Mouse (Mus musculus) cerebellum, adult 18-20 months (tissue): ENCODE measurements around the gene Susd2.

Source experiments
- DNase-seq, 2 experiments: peaks; one replicate each; pipeline ENCODE4 v3.0.0; 2021

Susd2 gene

GRCm38 (mm10) chr10:75616044-75616443 is 27.8 kb downstream of the Susd2 start:
- no peak for DNase-seq

DNA sequence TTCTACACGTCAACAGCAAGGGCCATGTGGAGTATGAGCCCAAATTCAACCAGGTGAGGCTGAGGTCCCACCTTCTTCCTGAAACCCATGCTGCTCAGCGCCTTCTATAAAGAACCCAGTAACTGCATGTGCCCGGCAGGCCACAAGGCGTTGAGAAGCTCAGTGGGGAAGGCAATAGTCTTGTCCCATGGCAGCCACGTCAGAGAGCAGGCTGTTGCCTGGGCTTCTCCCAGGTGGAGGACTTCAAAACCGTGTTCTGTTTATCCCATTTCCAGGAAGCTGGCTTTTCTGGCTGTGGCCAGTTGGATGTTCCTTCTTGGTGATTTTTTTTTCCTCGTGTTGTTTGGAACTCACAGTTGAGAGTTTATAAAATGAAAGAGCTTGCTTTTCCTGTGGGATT is 33.3 kb downstream of the Susd2 start:
- DNase-seq: no peak

DNA sequence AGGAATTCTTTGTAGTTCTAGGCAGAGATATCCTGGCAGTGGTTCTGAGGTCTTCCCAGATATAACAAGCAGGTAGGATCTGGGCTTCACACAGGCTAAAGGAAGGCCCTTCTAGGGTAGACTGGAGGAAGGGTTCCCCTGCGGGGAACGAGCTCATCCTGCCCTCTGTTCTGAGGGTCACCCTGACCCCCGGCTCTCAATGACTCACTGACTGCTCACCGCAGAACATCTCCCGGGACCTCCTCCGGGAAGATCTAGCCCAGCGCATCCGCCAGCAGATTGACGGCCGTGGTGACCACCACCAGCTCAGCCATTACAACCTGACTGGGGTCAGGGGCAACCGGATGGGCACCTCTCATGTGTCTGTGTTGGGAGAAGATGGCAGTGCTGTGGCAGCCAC is 34.8 kb downstream of the Susd2 start:
- DNase-seq: no peak

DNA sequence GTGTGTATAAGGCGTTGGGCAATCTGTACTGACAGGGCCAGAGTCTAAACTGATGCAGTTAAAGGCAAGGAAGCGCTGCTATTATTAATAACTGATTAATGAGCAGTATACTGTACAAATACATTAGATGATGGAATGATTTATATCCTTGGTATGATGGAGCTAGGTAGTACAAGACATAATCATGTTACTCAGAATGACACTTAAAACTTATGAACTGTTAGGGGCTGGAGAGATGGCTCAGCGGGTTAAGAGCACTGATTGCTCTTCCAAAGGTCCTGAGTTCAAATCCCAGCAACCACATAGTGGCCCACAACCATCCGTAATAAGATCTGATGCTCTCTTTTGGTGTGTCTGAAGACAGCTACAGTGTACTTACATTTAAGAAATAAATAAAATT is 36.6 kb downstream of the Susd2 start:
- no peak for DNase-seq

DNA sequence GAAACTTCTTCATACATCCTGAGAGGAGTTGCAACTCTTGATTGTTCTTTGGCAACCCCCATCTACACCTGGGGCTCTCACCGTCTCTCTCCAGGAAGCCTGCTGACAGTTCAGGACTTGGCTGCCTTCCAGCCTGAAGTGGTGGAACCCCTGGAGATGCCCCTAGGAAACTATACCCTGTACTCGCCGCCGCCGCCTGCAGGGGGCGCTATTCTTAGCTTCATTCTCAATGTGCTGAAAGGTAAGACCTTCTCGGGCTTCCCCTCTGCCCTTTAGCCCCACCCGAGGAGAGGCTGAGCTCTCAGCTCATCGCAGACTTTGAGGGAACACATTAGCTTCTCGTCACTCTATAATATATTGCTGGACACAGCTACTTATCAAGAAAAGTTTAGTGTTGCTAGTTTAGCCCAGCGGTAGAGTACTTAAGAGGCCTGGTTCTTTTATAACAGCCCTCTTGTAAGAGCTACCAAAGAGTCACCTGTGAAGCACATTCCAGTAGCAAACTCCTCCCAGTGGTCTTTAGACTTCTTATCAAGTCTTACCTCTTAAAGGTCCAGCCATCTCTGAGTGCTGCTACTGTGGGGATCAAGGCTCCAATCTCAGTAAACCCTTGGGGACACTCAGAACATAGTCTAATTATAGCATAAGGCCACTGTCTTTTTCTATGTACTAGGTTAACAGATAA is 38.5 kb downstream of the Susd2 start:
- DNase-seq: no peak

DNA sequence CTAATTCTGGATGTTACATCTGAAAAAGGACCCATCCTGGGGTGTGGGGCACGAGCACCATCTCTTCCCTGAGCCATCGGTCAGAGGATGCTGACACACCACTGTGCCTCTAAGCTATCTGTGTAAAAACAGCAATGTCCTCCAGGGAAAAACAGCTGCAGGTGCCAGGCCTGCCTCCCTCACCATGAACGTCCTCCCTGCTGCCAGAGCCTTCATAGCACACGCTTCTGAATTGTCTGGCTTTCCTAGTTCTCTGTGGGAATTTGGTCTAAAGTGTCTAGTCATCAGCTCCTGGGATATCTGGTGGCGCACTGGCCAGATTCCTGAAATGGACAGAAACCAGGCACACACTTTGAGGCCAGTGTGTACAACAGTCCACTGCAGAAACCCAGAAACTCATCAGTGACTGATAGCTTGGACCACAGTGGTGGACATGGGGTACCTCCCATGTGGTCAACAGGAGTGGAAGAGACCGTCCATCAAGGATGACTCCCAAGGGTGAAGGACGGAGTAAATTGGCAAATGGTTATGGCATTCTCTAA is 43.5 kb downstream of the Susd2 start:
- DNase-seq: no peak

GRCm38 (mm10) chr10:75595981-75596380 is 47.8 kb downstream of the Susd2 start:
- peak; percentile 48 to 54 for DNase-seq

- no peak for DNase-seq
These were observed 51.2 kb downstream of the Susd2 start for GRCm38 (mm10) chr10:75592585-75592984.

- DNase-seq: no peak
These were observed 52.5 kb downstream of the Susd2 start for GRCm38 (mm10) chr10:75591211-75591894.

DNA sequence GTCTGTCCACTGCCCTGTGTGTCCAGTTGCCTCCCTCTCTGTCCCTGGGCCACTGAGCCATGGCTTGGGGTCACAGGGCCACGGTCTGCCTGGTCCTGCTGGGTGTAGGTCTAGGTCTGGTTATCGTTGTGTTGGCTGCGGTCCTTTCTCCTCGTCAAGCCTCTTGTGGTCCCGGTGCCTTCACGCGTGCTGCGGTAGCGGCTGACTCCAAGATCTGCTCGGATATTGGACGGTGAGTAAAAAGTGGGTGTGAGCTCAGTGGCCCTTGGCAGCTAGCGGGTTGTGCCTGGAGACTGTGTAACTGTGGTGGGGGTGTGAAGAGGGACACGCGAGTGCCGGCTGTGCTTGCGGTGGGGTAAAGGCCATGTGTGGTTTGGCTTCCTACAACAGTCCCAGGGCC is 54.2 kb downstream of the Susd2 start:
- DNase-seq: no peak

- no peak for DNase-seq
These were observed 54.7 kb downstream of the Susd2 start, which contains the start of gene Ggt5 for GRCm38 (mm10) chr10:75589129-75589528. Gene Ggt5 (plus strand): TSS chr10:75589340.

- no peak for DNase-seq
These were observed 55.5 kb downstream of the Susd2 start for GRCm38 (mm10) chr10:75588336-75588735.

- no peak for DNase-seq
These were observed 56.0 kb downstream of the Susd2 start for GRCm38 (mm10) chr10:75587781-75588180.
